Mouse (Mus musculus): ENCODE measurements around the gene Gzmn.

DNA sequence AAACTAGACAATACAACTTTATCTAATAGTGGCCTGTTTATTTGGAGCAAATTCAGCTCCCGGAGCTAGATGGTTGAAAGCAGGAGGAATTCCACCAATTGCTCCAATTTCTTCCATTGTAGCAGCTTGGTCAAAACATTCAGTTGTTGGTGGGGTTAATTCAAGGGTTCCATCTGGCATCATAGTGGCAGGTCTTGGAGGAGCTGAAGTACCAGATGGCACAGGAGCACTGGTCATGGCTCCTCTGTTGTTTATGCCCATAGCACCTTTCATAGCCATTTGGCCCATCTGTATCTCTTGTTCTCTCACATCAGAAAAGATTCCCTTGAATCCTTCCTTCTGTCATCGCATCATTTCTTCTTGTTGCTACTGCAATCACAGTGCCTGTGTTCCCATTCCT is 12.3 kb downstream of the Gzmn start:
- TF ChIP-seq CTCF (conservative IDR thresholded peaks at IDR 0.05; ENCODE audit: low read length) (no peak), POU5F1 (IDR thresholded peaks at IDR 0.05; ENCODE audit: borderline replicate concordance, low read length) (no peak)

All from E14TG2a.4 (cell line).